In the genomic region with DNA sequence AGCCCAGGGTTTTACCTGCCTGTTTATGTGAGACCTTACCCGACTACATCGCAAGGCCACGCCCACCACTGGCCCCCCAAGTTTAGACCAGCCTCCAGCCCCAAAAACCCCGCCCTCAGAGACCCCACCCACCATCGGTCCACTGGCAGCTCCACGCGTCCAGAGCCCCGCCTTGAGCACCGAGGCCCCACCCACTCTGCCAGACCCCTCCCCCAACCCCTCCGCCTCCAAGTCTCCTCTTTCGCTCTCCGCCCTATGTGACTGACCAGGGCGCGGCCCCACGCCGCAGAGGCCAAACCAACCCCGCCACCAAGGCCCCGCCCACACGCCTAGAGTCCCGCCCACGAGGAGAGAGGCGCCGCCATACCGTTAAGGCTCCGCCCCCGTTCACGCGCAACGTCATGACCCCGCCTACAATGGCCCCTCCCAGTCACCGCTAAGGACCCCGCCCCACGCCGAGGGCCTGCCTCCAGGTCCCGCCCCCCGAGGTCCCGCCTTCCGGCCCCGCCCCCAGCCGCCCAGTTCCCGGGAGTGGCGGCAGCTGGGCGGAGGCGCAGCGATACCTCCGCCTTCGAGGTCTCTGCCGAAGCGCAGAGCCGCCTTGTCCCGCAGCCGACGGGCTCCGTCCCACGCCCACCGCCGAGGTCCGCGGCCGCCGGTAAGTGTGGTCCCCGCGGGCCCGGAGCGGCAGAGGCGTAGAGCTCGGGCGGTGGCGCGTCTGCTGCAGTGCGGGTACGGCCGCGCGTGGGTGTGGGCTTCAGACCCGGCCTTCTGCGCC, we compare ENCODE assay signal across 7 mouse cellular contexts. TPM values are rescaled to one million over a fixed set of nuclear protein-coding genes. Genes with fewer than 3 reads are reported as not detected.
DNase-seq lines count a peak whose midpoint lies in the region; ATAC-seq lines count a peak whose summit lies in the region.

A gene (plus strand): TSS at position 494 of the 778 bp plus-strand sequence.

- peaks cover 7% of the 10 kb centered on the region; the same call in 1 of the 2 replicates for H3K27me3 ChIP-seq in embryonic facial prominence, embryonic 11.5 days (ENCODE audit: control insufficient read depth, insufficient read depth, low read length)
- peaks cover 44% of the 10 kb centered on the region for H3K27me3 ChIP-seq in limb, embryonic 10.5 days (ENCODE audit: low read depth, poor library complexity, severe bottlenecking)
- peaks cover 20% of the 10 kb centered on the region for H3K27me3 ChIP-seq in midbrain, embryonic 13.5 days

- H3K9ac ChIP-seq in embryonic facial prominence, embryonic 11.5 days (replicated peaks; ENCODE audit: low read length): peak within 1 kb of the TSS; percentile 71
- H3K9ac ChIP-seq in midbrain, embryonic 13.5 days (replicated peaks): peak within 1 kb of the TSS; percentile 89

- H3K27ac ChIP-seq in embryonic facial prominence, embryonic 11.5 days (replicated peaks; ENCODE audit: low read depth, low read length): no peak within 1 kb of the TSS
- H3K27ac ChIP-seq in limb, embryonic 10.5 days: peak within 1 kb of the TSS; percentile 85
- H3K27ac ChIP-seq in midbrain, embryonic 13.5 days: peak within 1 kb of the TSS; percentile 74

- peak; percentile 100 for DNase-seq in adrenal gland, postnatal 14 days
- peak; percentile 98 for DNase-seq in embryonic facial prominence, embryonic 11.5 days (ENCODE audit: low spot score)
- peak; percentile 97 for DNase-seq in kidney, adult 11 months
- peak; percentile 100 for DNase-seq in limb, embryonic 10.5 days (ENCODE audit: low spot score)
- peak; percentile 99 for DNase-seq in spleen, adult 12 weeks (ENCODE audit: low spot score)

- peak within 1 kb of the TSS; percentile 98 for H3K4me2 ChIP-seq in embryonic facial prominence, embryonic 11.5 days (ENCODE audit: low read depth, low read length)
- H3K4me2 ChIP-seq in midbrain, embryonic 13.5 days (replicated peaks): peak within 1 kb of the TSS; percentile 70

- no peaks in the 10 kb centered on the region for H3K36me3 ChIP-seq in embryonic facial prominence, embryonic 11.5 days (replicated peaks; ENCODE audit: control insufficient read depth, insufficient read depth, low read depth, low read length)
- no peaks in the 10 kb centered on the region for H3K36me3 ChIP-seq in limb, embryonic 10.5 days
- peaks cover 4% of the 10 kb centered on the region; the same call in 1 of the 2 replicates for H3K36me3 ChIP-seq in midbrain, embryonic 13.5 days

- no peaks in the 10 kb centered on the region for H3K4me1 ChIP-seq in embryonic facial prominence, embryonic 11.5 days (ENCODE audit: control insufficient read depth, insufficient read depth, low read length)
- peaks cover 16% of the 10 kb centered on the region; the same call in 1 of the 2 replicates for H3K4me1 ChIP-seq in limb, embryonic 10.5 days
- H3K4me1 ChIP-seq in midbrain, embryonic 13.5 days (replicated peaks): peaks cover 21% of the 10 kb centered on the region

- under 1% methylated on average over 72 of the region's 77 CpGs for WGBS in embryonic facial prominence, embryonic 11.5 days
- WGBS in limb, embryonic 10.5 days: 1% methylated on average over 68 of the region's 77 CpGs
- under 1% methylated on average over 66 of the region's 77 CpGs for WGBS in midbrain, embryonic 13.5 days

- ATAC-seq in embryonic facial prominence, embryonic 11.5 days (replicated peaks; ENCODE audit: insufficient number of reproducible peaks, low FRiP score, low TSS enrichment, low read depth): peak; percentile 89
- peak; percentile 93 for ATAC-seq in granulocyte monocyte progenitor cell, adult 5-6 weeks (replicated peaks; ENCODE audit: poor library complexity, severe bottlenecking)
- ATAC-seq in midbrain, embryonic 13.5 days: peak; percentile 84

- peak within 1 kb of the TSS; percentile 75 for H3K4me3 ChIP-seq in embryonic facial prominence, embryonic 11.5 days (ENCODE audit: low read depth, low read length)
- H3K4me3 ChIP-seq in limb, embryonic 10.5 days: peak within 1 kb of the TSS; percentile 82
- peak within 1 kb of the TSS; percentile 67 for H3K4me3 ChIP-seq in midbrain, embryonic 13.5 days (replicated peaks)

- H3K9me3 ChIP-seq in embryonic facial prominence, embryonic 11.5 days (replicated peaks; ENCODE audit: control insufficient read depth, low read length): no peaks in the 10 kb centered on the region
- H3K9me3 ChIP-seq in limb, embryonic 10.5 days (replicated peaks): no peaks in the 10 kb centered on the region; the same call in 1 of the 2 replicates
- no peaks in the 10 kb centered on the region for H3K9me3 ChIP-seq in midbrain, embryonic 13.5 days

RNA-seq across cellular contexts. Expression of the gene that starts here (rescaled TPM):
- 24.1 and 24.5 TPM in 2 replicates for total RNA-seq in adrenal gland, postnatal 14 days (2021)
- 5.7 and 7.9 TPM in 2 replicates for polyA plus RNA-seq in embryonic facial prominence, embryonic 11.5 days (2014; fragmentation: Nextera tagmentation; extraction: Ambion mirVana)
- total RNA-seq in granulocyte monocyte progenitor cell, adult 5-6 weeks (2014; fragmentation: Nextera tagmentation): 15.8 and 21.4 TPM in 2 replicates
- total RNA-seq in granulocyte monocyte progenitor cell, adult 5-6 weeks (2017): 2.2 and 5.0 TPM in 2 replicates
- polyA plus RNA-seq in limb, embryonic 10.5 days (2016; fragmentation: Nextera tagmentation; extraction: Ambion mirVana): 3.4 and 5.3 TPM in 2 replicates
- polyA plus RNA-seq in midbrain, embryonic 13.5 days (2015; fragmentation: Nextera tagmentation; extraction: Ambion mirVana): 29.6 and 32.4 TPM in 2 replicates
